Mouse (Mus musculus): ENCODE results near the gene Spi1. TPM values are rescaled to one million over a fixed set of nuclear protein-coding genes. Genes with fewer than 3 reads are reported as not detected.
A peak's percentile ranks its signal among the peaks of the same experiment; 100 is the strongest.
"Not testable (repeated sequence)": the region's sequence is repeated elsewhere in the genome, so short reads cannot be mapped to it uniquely, and the experiment has no call there.

Spi1 gene
- 16.8 and 18.5 TPM in 2 replicates for polyA plus RNA-seq (2016; fragmentation: Nextera tagmentation; extraction: Ambion mirVana)

GRCm38 (mm10) chr2:91081775-91082695 is at the start of gene Spi1:
Spi1 (plus strand) TSS chr2:91082390.
- Histone ChIP-seq H3K9ac (peak within 1 kb of the TSS; percentile 27; the same call in 1 of the 2 replicates), H3K4me1 (peaks cover 44% of the 10 kb centered on the region), H3K27me3 (replicated peaks) (no peaks in the 10 kb centered on the region), H3K36me3 (no peaks in the 10 kb centered on the region), H3K27ac (peak within 1 kb of the TSS; percentile 69), H3K9me3 (replicated peaks) (no peaks in the 10 kb centered on the region), H3K4me2 (peak within 1 kb of the TSS; percentile 16), H3K4me3 (no peak within 1 kb of the TSS)
- ATAC-seq = no peak
- WGBS (ENCODE audit: insufficient replicate concordance) = 52% methylated on average over 13 of the region's 13 CpGs

DNA sequence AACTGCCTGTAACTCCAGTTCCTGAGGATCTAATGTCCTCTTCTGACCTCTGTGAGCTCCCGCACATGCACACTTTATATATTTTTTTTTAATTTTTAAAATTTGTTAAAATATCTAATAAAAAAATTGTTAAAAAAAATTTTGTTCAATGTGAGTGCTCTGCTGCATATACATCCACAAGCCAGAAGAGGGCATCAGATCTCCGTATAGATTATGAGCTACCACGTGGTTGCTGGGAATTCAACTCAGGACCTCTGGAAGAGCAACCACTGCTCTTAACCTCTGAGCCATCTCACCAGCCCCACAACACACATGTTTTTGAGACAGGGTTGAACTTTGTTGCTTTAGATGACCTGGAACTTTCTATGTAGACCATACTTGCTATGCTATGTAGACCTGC is 49.2 kb upstream of the Spi1 start:
- no peaks in the 10 kb centered on the region for H3K9me3 ChIP-seq (replicated peaks)
- no peak for ATAC-seq
- H3K4me1 ChIP-seq = peaks cover 27% of the 10 kb centered on the region
- H3K27ac ChIP-seq = no peak overlapping the region
- 13% methylated on average over 3 of the region's 3 CpGs for WGBS (ENCODE audit: insufficient replicate concordance)
- H3K4me2 ChIP-seq = no peak overlapping the region
- H3K4me3 ChIP-seq = no peak overlapping the region
- H3K9ac ChIP-seq = no peak overlapping the region
- H3K36me3 ChIP-seq = 0 out of 2 replicates have a peak, but pooled peaks cover 3% of the 10 kb centered on the region
- no peaks in the 10 kb centered on the region for H3K27me3 ChIP-seq (replicated peaks)

DNA sequence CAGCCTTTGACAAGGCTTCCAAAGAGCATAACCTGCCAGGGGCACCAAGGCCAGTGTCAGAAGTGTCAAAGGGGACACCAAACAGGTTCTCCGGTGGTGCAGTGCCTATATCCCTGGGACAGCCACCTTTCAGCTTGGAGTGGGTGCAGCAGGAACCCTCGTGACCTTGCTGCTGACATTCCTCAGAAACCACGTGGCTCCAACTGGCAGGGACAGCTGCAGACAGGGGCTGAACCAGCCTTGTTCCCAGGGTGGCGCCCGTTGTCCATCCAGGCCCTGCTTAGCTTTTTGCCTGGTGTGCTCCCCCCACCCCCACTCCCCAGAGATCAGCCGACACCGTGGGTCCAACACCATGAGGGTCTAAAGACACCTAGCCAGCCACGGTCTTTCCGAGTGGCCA is 46.8 kb upstream of the Spi1 start, which contains the start of gene Rapsn:
Rapsn (plus strand) TSS at position 236 of the 400 bp plus-strand sequence.
- Histone ChIP-seq H3K36me3 (no peaks in the 10 kb centered on the region), H3K27ac (no peak within 1 kb of the TSS), H3K9ac (no peak within 1 kb of the TSS), H3K9me3 (replicated peaks) (no peaks in the 10 kb centered on the region), H3K27me3 (replicated peaks) (no peaks in the 10 kb centered on the region), H3K4me3 (no peak within 1 kb of the TSS), H3K4me2 (no peak within 1 kb of the TSS), H3K4me1 (peaks cover 11% of the 10 kb centered on the region)
- WGBS (ENCODE audit: insufficient replicate concordance) = 72% methylated on average over 9 of the region's 9 CpGs
- no peak for ATAC-seq

DNA sequence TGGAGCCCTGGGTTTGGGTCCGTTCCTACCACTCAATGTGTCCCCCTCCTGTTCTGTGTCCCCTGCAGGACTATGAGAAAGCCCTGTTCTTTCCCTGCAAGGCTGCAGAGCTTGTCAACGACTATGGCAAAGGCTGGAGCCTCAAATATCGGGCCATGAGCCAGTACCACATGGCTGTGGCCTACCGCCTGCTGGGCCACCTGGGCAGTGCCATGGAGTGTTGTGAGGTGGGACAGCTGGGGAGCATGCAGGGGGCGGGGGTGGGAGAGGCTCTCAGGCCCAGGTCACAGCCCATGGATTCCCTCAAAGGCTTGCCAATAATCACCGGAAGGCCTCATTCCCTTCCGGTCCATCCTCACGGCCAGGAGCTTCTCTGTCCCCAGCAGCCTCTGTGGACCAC is 40.4 kb upstream of the Spi1 start:
- Histone ChIP-seq H3K9me3 (replicated peaks) (no peaks in the 10 kb centered on the region), H3K27me3 (replicated peaks) (no peaks in the 10 kb centered on the region), H3K27ac (0 out of 2 replicates have a peak overlapping the region, but pooled peaks have one; percentile 1), H3K36me3 (no peaks in the 10 kb centered on the region), H3K4me2 (no peak overlapping the region), H3K9ac (no peak overlapping the region), H3K4me3 (no peak overlapping the region), H3K4me1 (peaks cover 39% of the 10 kb centered on the region)
- no peak for ATAC-seq
- WGBS (ENCODE audit: insufficient replicate concordance) = 71% methylated on average over 8 of the region's 8 CpGs

GRCm38 (mm10) chr2:91042651-91043398 is 39.4 kb upstream of the Spi1 start:
- no peaks in the 10 kb centered on the region for H3K9me3 ChIP-seq (replicated peaks)
- H3K4me1 ChIP-seq = peaks cover 46% of the 10 kb centered on the region
- H3K36me3 ChIP-seq = no peaks in the 10 kb centered on the region
- no peak overlapping the region for H3K9ac ChIP-seq
- WGBS (ENCODE audit: insufficient replicate concordance) = 41% methylated on average over 21 of the region's 21 CpGs
- no peaks in the 10 kb centered on the region for H3K27me3 ChIP-seq (replicated peaks)
- no peak overlapping the region for H3K4me3 ChIP-seq
- ATAC-seq = peak; percentile 43
- H3K27ac ChIP-seq = no peak overlapping the region
- peak overlapping the region; percentile 37 for H3K4me2 ChIP-seq

DNA sequence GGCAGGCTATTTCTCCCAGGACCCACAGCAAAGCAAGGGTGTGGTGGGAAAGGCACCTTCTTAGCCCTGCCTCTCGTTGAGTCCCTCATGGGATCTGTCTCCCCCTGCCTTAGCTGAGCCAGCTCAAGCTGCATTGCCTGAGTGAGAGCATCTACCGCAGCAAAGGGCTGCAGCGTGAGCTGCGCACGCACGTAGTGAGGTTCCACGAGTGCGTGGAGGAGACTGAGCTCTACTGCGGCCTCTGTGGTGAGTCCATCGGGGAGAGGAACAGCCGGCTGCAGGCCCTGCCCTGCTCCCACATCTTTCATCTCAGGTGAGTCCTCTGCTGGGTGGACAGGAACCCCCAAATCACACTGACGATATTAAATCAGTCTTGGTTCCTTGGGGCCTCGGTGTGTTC is 37.5 kb upstream of the Spi1 start:
- Histone ChIP-seq H3K4me3 (no peak overlapping the region), H3K9ac (no peak overlapping the region), H3K9me3 (replicated peaks) (no peaks in the 10 kb centered on the region), H3K4me2 (no peak overlapping the region), H3K27ac (no peak overlapping the region), H3K36me3 (no peaks in the 10 kb centered on the region), H3K27me3 (replicated peaks) (no peaks in the 10 kb centered on the region), H3K4me1 (peaks cover 51% of the 10 kb centered on the region)
- ATAC-seq = no peak
- 74% methylated on average over 13 of the region's 13 CpGs for WGBS (ENCODE audit: insufficient replicate concordance)

- H3K9ac ChIP-seq; H3K4me2 ChIP-seq; H3K9me3 ChIP-seq (replicated peaks); H3K4me3 ChIP-seq; H3K36me3 ChIP-seq; H3K27me3 ChIP-seq (replicated peaks): not testable (repeated sequence)
- ATAC-seq = peak; percentile 72
- WGBS (ENCODE audit: insufficient replicate concordance) = 40% methylated on average over 1 of the region's 1 CpGs
- peaks cover 51% of the 10 kb centered on the region for H3K4me1 ChIP-seq
- H3K27ac ChIP-seq = peak overlapping the region; percentile 57
Observed at GRCm38 (mm10) chr2:91045805-91046204, 36.4 kb upstream of the Spi1 start.

DNA sequence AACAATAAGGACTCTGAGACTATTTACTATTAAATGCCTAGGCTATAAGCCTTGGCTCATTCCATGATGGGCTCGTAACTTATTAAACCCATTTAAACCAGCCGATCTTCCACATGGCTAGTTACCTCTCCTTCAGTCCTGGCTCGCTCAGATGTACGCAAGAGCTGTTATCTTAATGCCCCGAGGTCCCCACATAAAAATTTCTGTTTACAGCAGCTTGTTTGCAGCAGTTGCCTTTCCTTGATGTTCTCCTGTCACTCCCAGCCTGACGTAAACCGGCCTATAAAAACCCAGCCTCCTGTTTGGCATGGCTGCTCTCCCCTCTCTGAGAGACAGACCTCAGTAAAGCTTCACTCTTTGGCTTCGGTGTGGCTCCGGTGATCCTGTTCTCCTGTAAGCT is 34.8 kb upstream of the Spi1 start:
- Histone ChIP-seq H3K36me3 (no peaks in the 10 kb centered on the region), H3K9me3 (replicated peaks) (no peaks in the 10 kb centered on the region), H3K4me2 (no peak overlapping the region), H3K4me1 (peaks cover 57% of the 10 kb centered on the region), H3K27ac (no peak overlapping the region), H3K4me3 (no peak overlapping the region), H3K9ac (no peak overlapping the region), H3K27me3 (replicated peaks) (no peaks in the 10 kb centered on the region)
- WGBS (ENCODE audit: insufficient replicate concordance) = 73% methylated on average over 9 of the region's 9 CpGs
- ATAC-seq = no peak

DNA sequence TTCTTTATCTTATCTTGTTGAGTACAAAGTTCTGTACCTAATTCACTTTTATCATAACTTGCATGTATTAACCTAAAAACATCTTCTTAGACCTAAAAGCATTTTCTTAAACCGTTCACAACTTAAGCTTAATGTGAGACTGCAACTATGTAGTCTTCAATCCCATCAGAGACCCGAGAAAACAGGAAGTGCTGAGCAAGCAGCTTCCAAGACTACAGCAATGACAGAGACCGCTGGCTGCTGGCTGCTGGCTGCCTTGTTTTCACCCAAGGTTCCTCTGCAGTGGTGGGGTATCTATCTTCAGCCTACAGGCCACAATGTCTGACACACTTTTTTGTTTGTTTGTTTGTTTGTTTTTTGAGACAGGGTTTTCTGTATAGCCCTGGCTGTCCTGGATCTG is 30.3 kb upstream of the Spi1 start:
- H3K4me1 ChIP-seq = peaks cover 41% of the 10 kb centered on the region
- H3K36me3 ChIP-seq = peaks cover 21% of the 10 kb centered on the region
- no peak for ATAC-seq
- H3K4me2 ChIP-seq = 0 out of 2 replicates have a peak overlapping the region, but pooled peaks have one; percentile 11
- no peak overlapping the region for H3K4me3 ChIP-seq
- H3K27me3 ChIP-seq (replicated peaks) = no peaks in the 10 kb centered on the region
- no peak overlapping the region for H3K9ac ChIP-seq
- H3K9me3 ChIP-seq (replicated peaks) = no peaks in the 10 kb centered on the region
- 35% methylated on average over 3 of the region's 3 CpGs for WGBS (ENCODE audit: insufficient replicate concordance)
- H3K27ac ChIP-seq = 0 out of 2 replicates have a peak overlapping the region, but pooled peaks have one; percentile 0

DNA sequence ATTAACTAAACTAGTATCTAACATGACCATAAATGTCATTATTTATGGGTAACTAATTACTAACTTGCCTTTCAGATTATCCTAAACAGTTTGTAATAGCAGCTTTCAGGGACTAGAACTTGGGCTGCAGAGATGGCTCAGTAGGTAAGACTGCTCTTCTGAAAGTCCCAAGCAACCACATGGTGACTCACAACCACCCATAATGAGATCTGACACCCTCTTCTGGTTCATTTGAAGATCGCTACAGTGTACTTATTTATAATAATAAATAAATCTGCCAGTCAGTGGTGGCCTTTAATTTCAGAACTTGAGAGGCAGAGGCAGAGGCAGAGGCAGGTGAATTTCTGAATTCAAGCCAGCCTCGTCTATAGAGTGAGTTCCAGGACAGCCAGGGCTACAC is 29.4 kb upstream of the Spi1 start:
- 0 out of 2 replicates have a peak overlapping the region, but pooled peaks have one; percentile 81 for H3K27ac ChIP-seq
- no peak for ATAC-seq
- H3K4me3 ChIP-seq = peak overlapping the region; percentile 93; the same call in 1 of the 2 replicates
- H3K36me3 ChIP-seq = peaks cover 30% of the 10 kb centered on the region
- no peaks in the 10 kb centered on the region for H3K27me3 ChIP-seq (replicated peaks)
- peaks cover 35% of the 10 kb centered on the region for H3K4me1 ChIP-seq
- H3K9me3 ChIP-seq (replicated peaks) = no peaks in the 10 kb centered on the region
- peak overlapping the region; percentile 84 for H3K4me2 ChIP-seq
- peak overlapping the region; percentile 25; the same call in 1 of the 2 replicates for H3K9ac ChIP-seq
- WGBS (ENCODE audit: insufficient replicate concordance) = 48% methylated on average over 2 of the region's 2 CpGs

GRCm38 (mm10) chr2:91053181-91053933 is 28.8 kb upstream of the Spi1 start:
- H3K9me3 ChIP-seq (replicated peaks) = no peaks in the 10 kb centered on the region
- peaks cover 35% of the 10 kb centered on the region for H3K4me1 ChIP-seq
- H3K36me3 ChIP-seq = peaks cover 36% of the 10 kb centered on the region
- WGBS (ENCODE audit: insufficient replicate concordance) = under 1% methylated on average over 6 of the region's 6 CpGs
- H3K4me2 ChIP-seq = peak overlapping the region; percentile 84
- H3K27ac ChIP-seq = peak overlapping the region; percentile 81
- no peaks in the 10 kb centered on the region for H3K27me3 ChIP-seq (replicated peaks)
- ATAC-seq = peak; percentile 42
- H3K4me3 ChIP-seq = peak overlapping the region; percentile 93
- H3K9ac ChIP-seq = peak overlapping the region; percentile 90
